Mouse (Mus musculus) 3134 (cell line): ENCODE results near the gene Susd1.
A peak's percentile ranks its signal among the peaks of the same experiment; 100 is the strongest.

Experiments used
- DNase-seq: peaks from one replicate; pipeline ENCODE4 v3.0.0-alpha.2; 2011; ENCODE audit warnings: low spot score; ENCODE audit not compliant: insufficient read length; ENCODE audit errors: extremely low read depth

Gene Susd1

GRCm38 (mm10) chr4:59435951-59436350 is 2.5 kb downstream of the Susd1 start:
- DNase-seq: no peak

GRCm38 (mm10) chr4:59434039-59434438 is 4.4 kb downstream of the Susd1 start:
- no peak for DNase-seq

- no peak for DNase-seq
These were observed 9.3 kb downstream of the Susd1 start for GRCm38 (mm10) chr4:59429128-59429527.

- no peak for DNase-seq
These were observed 12.0 kb downstream of the Susd1 start for GRCm38 (mm10) chr4:59426429-59426828.

GRCm38 (mm10) chr4:59422808-59423207 is 15.6 kb downstream of the Susd1 start:
- DNase-seq: no peak

GRCm38 (mm10) chr4:59422025-59422783 is 16.2 kb downstream of the Susd1 start:
- no peak for DNase-seq

GRCm38 (mm10) chr4:59421369-59421746 is 17.1 kb downstream of the Susd1 start:
- no peak for DNase-seq

- DNase-seq: no peak
These were observed 17.6 kb downstream of the Susd1 start for GRCm38 (mm10) chr4:59420695-59421368.

- DNase-seq: no peak
These were observed 19.2 kb downstream of the Susd1 start for GRCm38 (mm10) chr4:59419211-59419610.

- no peak for DNase-seq
These were observed 25.0 kb downstream of the Susd1 start for GRCm38 (mm10) chr4:59413428-59413827.

- DNase-seq: no peak
These were observed 27.3 kb downstream of the Susd1 start for GRCm38 (mm10) chr4:59411153-59411552.

- no peak for DNase-seq
These were observed 30.7 kb downstream of the Susd1 start for GRCm38 (mm10) chr4:59407766-59408165.

GRCm38 (mm10) chr4:59404375-59404774 is 34.1 kb downstream of the Susd1 start:
- no peak for DNase-seq

- no peak for DNase-seq
These were observed 37.5 kb downstream of the Susd1 start for GRCm38 (mm10) chr4:59400931-59401330.

- DNase-seq: peak; percentile 63
These were observed 39.1 kb downstream of the Susd1 start for GRCm38 (mm10) chr4:59399343-59399742.

GRCm38 (mm10) chr4:59395528-59395927 is 42.9 kb downstream of the Susd1 start:
- no peak for DNase-seq

GRCm38 (mm10) chr4:59394155-59394554 is 44.3 kb downstream of the Susd1 start:
- no peak for DNase-seq

GRCm38 (mm10) chr4:59388447-59389030 is 49.9 kb downstream of the Susd1 start:
- DNase-seq: no peak

GRCm38 (mm10) chr4:59387387-59388210 is 50.8 kb downstream of the Susd1 start:
- DNase-seq: no peak

- DNase-seq: no peak
These were observed 53.1 kb downstream of the Susd1 start for GRCm38 (mm10) chr4:59385254-59385895.

- no peak for DNase-seq
These were observed 54.6 kb downstream of the Susd1 start for GRCm38 (mm10) chr4:59383791-59384190.
